Mouse (Mus musculus): ENCODE results near the gene Olfr1245. TPM values are rescaled to one million over a fixed set of nuclear protein-coding genes. Genes with fewer than 3 reads are reported as not detected.
"Not testable (repeated sequence)": the region's sequence is repeated elsewhere in the genome, so short reads cannot be mapped to it uniquely, and the experiment has no call there.

Olfr1245 gene
- polyA plus RNA-seq (2012; rRNA removed), result not detected in 2 replicates

DNA sequence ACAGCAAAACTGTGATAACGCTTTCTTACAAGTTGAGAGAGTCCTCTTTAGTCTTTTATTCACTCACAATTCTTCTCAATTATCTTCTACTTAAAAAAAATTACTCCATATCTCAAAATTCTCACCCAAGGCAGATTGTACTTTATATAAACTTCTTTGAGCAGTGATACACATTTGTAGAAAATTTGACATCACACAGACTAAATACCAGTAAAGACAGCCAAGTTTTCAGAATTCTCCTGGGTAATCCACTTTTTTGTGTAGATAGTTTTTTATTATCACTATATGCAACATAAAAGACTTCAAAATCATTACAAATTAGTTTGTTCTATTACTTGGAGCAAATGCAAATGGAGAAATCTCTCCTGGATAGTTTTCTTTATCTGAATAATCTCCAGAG lies at the start of gene Olfr1245:
Gene Olfr1245 (minus strand): TSS at position 101 of the 400 bp plus-strand sequence.
- Histone ChIP-seq H3K4me3 (ENCODE audit: control insufficient read depth, insufficient read depth, low read length) (no peak within 1 kb of the TSS), H3K27ac (ENCODE audit: control insufficient read depth, insufficient read depth, low read length) (no peak within 1 kb of the TSS), H3K4me1 (replicated peaks; ENCODE audit: control insufficient read depth, insufficient read depth, low read length) (no peaks in the 10 kb centered on the region), H3K27me3 (ENCODE audit: control insufficient read depth, insufficient read depth, low read length) (no peaks in the 10 kb centered on the region), H3K36me3 (ENCODE audit: control insufficient read depth, insufficient read depth, low read length) (no peaks in the 10 kb centered on the region)
- DNase-seq, result no peak
- TF ChIP-seq CTCF (IDR thresholded peaks at IDR 0.05; ENCODE audit: borderline replicate concordance, control insufficient read depth, extremely low read depth, insufficient read depth, low read length, poor library complexity) (no peak), POLR2A (IDR thresholded peaks at IDR 0.05; ENCODE audit: control insufficient read depth, extremely low read depth, insufficient read depth, low read length, poor library complexity) (no peak)
- WGBS, result 82% methylated on average over 1 of the region's 1 CpGs

DNA sequence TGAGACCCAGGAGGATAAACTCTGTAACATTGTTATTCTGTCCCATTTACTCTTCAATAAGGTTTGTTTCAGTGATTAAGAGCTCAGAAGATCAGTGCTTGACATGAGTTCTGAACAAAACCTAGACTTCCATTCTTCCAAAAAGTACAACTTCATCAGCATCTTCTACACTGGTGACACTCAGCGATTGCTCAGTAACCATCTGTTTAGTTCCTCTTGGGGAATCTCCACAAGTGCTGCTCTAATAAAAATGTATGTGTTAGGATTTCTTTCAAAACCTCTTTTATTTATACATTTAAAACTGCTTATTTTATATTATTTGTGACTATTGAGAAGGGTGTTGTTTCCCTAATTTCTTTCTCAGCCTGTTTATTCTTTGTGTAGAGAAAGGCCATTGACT lies 39.9 kb upstream of the Olfr1245 start, which contains the start of gene Olfr1248:
Gene Olfr1248 (minus strand): TSS at position 101 of the 400 bp plus-strand sequence.
- DNase-seq, result not testable (repeated sequence)
- WGBS, result 89% methylated on average over 1 of the region's 1 CpGs

DNA sequence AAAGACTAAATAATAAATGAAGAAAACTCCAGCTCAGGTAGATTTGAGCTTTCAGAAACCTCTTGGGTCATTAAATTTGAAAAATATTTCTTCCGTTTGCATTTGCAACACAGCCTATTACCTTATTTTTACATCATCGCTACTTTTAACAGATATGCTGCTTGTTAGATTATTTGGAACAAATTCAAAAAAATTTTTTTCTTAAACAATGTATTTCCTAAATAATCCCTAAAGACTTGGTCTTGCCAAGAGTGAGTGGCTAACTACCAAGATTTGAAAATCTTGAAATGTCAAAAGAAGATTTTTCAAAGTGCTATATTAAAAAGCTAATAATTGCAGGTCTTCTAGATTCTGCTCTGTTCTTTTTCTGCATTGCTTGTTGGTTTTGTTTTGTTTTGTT lies 35.8 kb upstream of the Olfr1245 start, which contains the start of gene Olfr1247:
Gene Olfr1247 (minus strand): TSS at position 101 of the 400 bp plus-strand sequence.
- TF ChIP-seq POLR2A (IDR thresholded peaks at IDR 0.05; ENCODE audit: control insufficient read depth, extremely low read depth, insufficient read depth, low read length, poor library complexity), result no peak
- no peak for TF ChIP-seq CTCF (IDR thresholded peaks at IDR 0.05; ENCODE audit: borderline replicate concordance, control insufficient read depth, extremely low read depth, insufficient read depth, low read length, poor library complexity)
- H3K27me3 ChIP-seq (ENCODE audit: control insufficient read depth, insufficient read depth, low read length), result no peaks in the 10 kb centered on the region
- H3K4me1 ChIP-seq (replicated peaks; ENCODE audit: control insufficient read depth, insufficient read depth, low read length), result no peaks in the 10 kb centered on the region
- H3K4me3 ChIP-seq (ENCODE audit: control insufficient read depth, insufficient read depth, low read length), result no peak within 1 kb of the TSS
- no peak within 1 kb of the TSS for H3K27ac ChIP-seq (ENCODE audit: control insufficient read depth, insufficient read depth, low read length)
- H3K36me3 ChIP-seq (ENCODE audit: control insufficient read depth, insufficient read depth, low read length), result no peaks in the 10 kb centered on the region
- 97% methylated on average over 2 of the region's 2 CpGs for WGBS
- DNase-seq, result no peak

More for the DNA sequence above, 39.9 kb upstream of the Olfr1245 start, which contains the start of gene Olfr1248:
- H3K36me3 ChIP-seq (ENCODE audit: control insufficient read depth, insufficient read depth, low read length); H3K4me3 ChIP-seq (ENCODE audit: control insufficient read depth, insufficient read depth, low read length); H3K4me1 ChIP-seq (replicated peaks; ENCODE audit: control insufficient read depth, insufficient read depth, low read length); H3K27ac ChIP-seq (ENCODE audit: control insufficient read depth, insufficient read depth, low read length); H3K27me3 ChIP-seq (ENCODE audit: control insufficient read depth, insufficient read depth, low read length): not testable (repeated sequence)

DNA sequence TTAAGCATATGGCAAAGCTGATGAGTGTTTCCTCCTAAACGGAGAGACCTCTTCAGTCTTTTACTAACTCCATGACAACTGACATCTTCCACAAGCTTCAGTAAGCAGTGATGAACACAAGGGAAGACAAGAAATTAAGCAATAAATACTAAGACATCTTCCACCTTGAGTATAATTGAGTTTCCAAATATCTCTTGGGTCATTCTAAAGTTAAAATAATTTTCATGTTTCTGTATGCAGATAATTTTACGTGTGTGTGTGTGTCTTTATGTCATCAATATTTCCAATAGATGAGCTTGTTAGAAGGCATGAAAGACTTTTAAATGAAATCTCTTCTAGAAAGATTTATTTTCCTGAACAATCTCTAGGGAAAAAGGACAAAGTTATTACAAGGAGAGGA lies 14.8 kb upstream of the Olfr1245 start, which contains the start of gene Olfr1246:
Gene Olfr1246 (minus strand): TSS at position 101 of the 400 bp plus-strand sequence.
- Histone ChIP-seq H3K27ac (ENCODE audit: control insufficient read depth, insufficient read depth, low read length) (no peak within 1 kb of the TSS), H3K27me3 (ENCODE audit: control insufficient read depth, insufficient read depth, low read length) (no peaks in the 10 kb centered on the region), H3K36me3 (ENCODE audit: control insufficient read depth, insufficient read depth, low read length) (no peaks in the 10 kb centered on the region), H3K4me1 (replicated peaks; ENCODE audit: control insufficient read depth, insufficient read depth, low read length) (no peaks in the 10 kb centered on the region), H3K4me3 (ENCODE audit: control insufficient read depth, insufficient read depth, low read length) (no peak within 1 kb of the TSS)
- no peak for DNase-seq
- 91% methylated on average over 2 of the region's 2 CpGs for WGBS
- TF ChIP-seq POLR2A (IDR thresholded peaks at IDR 0.05; ENCODE audit: control insufficient read depth, extremely low read depth, insufficient read depth, low read length, poor library complexity) (no peak), CTCF (IDR thresholded peaks at IDR 0.05; ENCODE audit: borderline replicate concordance, control insufficient read depth, extremely low read depth, insufficient read depth, low read length, poor library complexity) (no peak)

DNA sequence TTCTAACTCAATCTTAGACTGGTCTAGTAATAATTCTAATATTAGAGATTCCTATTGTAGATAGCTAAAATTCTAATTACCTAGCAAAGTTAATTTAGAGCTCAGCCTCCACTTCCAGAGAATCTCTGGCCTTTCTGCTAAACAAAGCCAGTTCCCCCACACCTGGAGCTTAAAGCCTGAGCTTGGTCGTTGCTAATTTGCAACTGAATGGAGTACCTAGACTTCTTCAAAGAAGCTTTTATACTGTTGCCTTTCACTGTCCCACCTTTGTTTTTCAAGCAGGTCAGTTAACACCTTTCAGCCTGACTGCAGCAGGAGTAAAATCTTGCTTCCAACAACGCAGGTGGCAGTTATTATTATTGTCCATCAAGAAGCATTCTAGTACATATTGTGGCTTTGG lies 15.5 kb downstream of the Olfr1245 start:
- not testable (repeated sequence) for H3K27ac ChIP-seq (ENCODE audit: control insufficient read depth, insufficient read depth, low read length); H3K27me3 ChIP-seq (ENCODE audit: control insufficient read depth, insufficient read depth, low read length); DNase-seq; H3K36me3 ChIP-seq (ENCODE audit: control insufficient read depth, insufficient read depth, low read length); H3K4me1 ChIP-seq (replicated peaks; ENCODE audit: control insufficient read depth, insufficient read depth, low read length); H3K4me3 ChIP-seq (ENCODE audit: control insufficient read depth, insufficient read depth, low read length)
- 61% methylated on average over 2 of the region's 2 CpGs for WGBS

DNA sequence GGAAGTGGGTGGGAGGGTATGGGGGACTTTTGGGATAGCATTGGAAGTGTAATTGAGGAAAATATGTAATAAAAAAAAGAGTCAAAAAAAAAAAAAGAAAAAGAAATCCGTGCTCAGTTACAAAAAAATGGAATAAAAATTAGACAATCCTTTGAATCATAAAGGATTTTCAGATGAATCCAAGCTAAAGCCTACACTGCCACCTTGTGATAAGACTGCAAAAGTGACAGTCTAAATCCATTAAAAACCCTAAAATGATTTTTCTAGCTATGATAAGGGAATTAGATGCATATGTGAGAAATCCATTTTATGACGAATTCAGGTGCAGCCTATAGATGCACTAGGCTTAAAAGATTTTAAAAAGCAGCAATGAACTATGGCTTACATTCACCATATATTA lies 33.7 kb downstream of the Olfr1245 start:
- H3K27me3 ChIP-seq (ENCODE audit: control insufficient read depth, insufficient read depth, low read length), result no peaks in the 10 kb centered on the region
- H3K36me3 ChIP-seq (ENCODE audit: control insufficient read depth, insufficient read depth, low read length), result no peaks in the 10 kb centered on the region
- no peak for TF ChIP-seq POLR2A (IDR thresholded peaks at IDR 0.05; ENCODE audit: control insufficient read depth, extremely low read depth, insufficient read depth, low read length, poor library complexity)
- no peak for TF ChIP-seq CTCF (IDR thresholded peaks at IDR 0.05; ENCODE audit: borderline replicate concordance, control insufficient read depth, extremely low read depth, insufficient read depth, low read length, poor library complexity)
- no peak overlapping the region for H3K4me3 ChIP-seq (ENCODE audit: control insufficient read depth, insufficient read depth, low read length)
- DNase-seq, result no peak
- H3K27ac ChIP-seq (ENCODE audit: control insufficient read depth, insufficient read depth, low read length), result no peak overlapping the region
- 55% methylated on average over 2 of the region's 2 CpGs for WGBS
- no peaks in the 10 kb centered on the region for H3K4me1 ChIP-seq (replicated peaks; ENCODE audit: control insufficient read depth, insufficient read depth, low read length)

DNA sequence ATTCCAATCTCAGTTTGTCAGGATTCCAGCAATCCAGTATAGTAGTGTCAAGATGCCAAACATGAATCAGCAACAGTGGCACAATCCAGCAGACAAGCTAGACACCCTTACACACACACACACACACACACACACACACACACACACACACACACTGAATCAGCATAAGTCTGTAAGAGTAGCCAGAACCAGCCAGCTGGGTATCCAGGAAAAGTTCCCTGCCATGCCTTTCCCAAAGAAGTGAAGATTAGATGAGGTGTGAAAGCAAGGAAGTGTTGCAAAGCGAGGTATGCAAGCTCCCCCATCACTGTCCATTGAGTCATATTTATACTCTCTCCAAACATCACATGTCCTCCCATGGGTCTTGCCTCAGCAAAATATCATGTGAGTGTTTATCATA lies 38.3 kb downstream of the Olfr1245 start:
- no peak for TF ChIP-seq CTCF (IDR thresholded peaks at IDR 0.05; ENCODE audit: borderline replicate concordance, control insufficient read depth, extremely low read depth, insufficient read depth, low read length, poor library complexity)
- TF ChIP-seq POLR2A (IDR thresholded peaks at IDR 0.05; ENCODE audit: control insufficient read depth, extremely low read depth, insufficient read depth, low read length, poor library complexity), result no peak
- WGBS, result 60% methylated on average over 1 of the region's 1 CpGs
- no peak overlapping the region for H3K27ac ChIP-seq (ENCODE audit: control insufficient read depth, insufficient read depth, low read length)
- no peak overlapping the region for H3K4me3 ChIP-seq (ENCODE audit: control insufficient read depth, insufficient read depth, low read length)
- DNase-seq, result no peak
- no peaks in the 10 kb centered on the region for H3K27me3 ChIP-seq (ENCODE audit: control insufficient read depth, insufficient read depth, low read length)
- no peaks in the 10 kb centered on the region for H3K36me3 ChIP-seq (ENCODE audit: control insufficient read depth, insufficient read depth, low read length)
- H3K4me1 ChIP-seq (replicated peaks; ENCODE audit: control insufficient read depth, insufficient read depth, low read length), result no peaks in the 10 kb centered on the region
